Mouse (Mus musculus) spleen, postnatal 10 days (tissue): ENCODE measurements at regions not wholly inside any gene's neighbourhood (a gene's known extent, or its start where the extent isn't known, plus 50 kb on each side); places are given as distances from the start of the nearest gene placed in this dataset.

Experiments
- DNase-seq, 2 experiments: peaks; one replicate each; pipeline ENCODE4 v3.0.0; 2021 to 2022; ENCODE audit warnings: low spot score in 2 of 2

- no peak for DNase-seq
Observed at GRCm38 (mm10) chr12:39840179-39840578, 197.6 kb downstream of the Arl4a start.

- no peak for DNase-seq
Observed at GRCm38 (mm10) chr12:39831079-39831478, 206.7 kb downstream of the Arl4a start.

- no peak for DNase-seq
Observed at GRCm38 (mm10) chr12:39830530-39830929, 207.3 kb downstream of the Arl4a start.

- no peak for DNase-seq
Observed at GRCm38 (mm10) chr12:39822671-39823070, 215.2 kb downstream of the Arl4a start.

GRCm38 (mm10) chr12:39801536-39801935, 236.3 kb downstream of the Arl4a start:
- no peak for DNase-seq

GRCm38 (mm10) chr12:39797843-39798242, 240.0 kb downstream of the Arl4a start:
- DNase-seq, result no peak

- DNase-seq, result no peak
Observed at GRCm38 (mm10) chr12:39796939-39797338, 240.9 kb downstream of the Arl4a start.

- no peak for DNase-seq
Observed at GRCm38 (mm10) chr12:39785026-39785425, 252.8 kb downstream of the Arl4a start.

GRCm38 (mm10) chr12:39784532-39784931, 253.3 kb downstream of the Arl4a start:
- DNase-seq, result no peak

GRCm38 (mm10) chr12:39776173-39776572, 261.7 kb downstream of the Arl4a start:
- no peak for DNase-seq

- no peak for DNase-seq
Observed at GRCm38 (mm10) chr12:39766988-39767387, 270.8 kb downstream of the Arl4a start.

GRCm38 (mm10) chr12:39763529-39763928, 274.3 kb downstream of the Arl4a start:
- DNase-seq, result no peak

GRCm38 (mm10) chr12:39761946-39762345, 275.9 kb downstream of the Arl4a start:
- DNase-seq, result no peak

- no peak for DNase-seq
Observed at GRCm38 (mm10) chr12:39761326-39761725, 276.5 kb downstream of the Arl4a start.

GRCm38 (mm10) chr12:39757975-39758374, 279.9 kb downstream of the Arl4a start:
- no peak for DNase-seq

GRCm38 (mm10) chr12:39751850-39752249, 286.0 kb downstream of the Arl4a start:
- no peak for DNase-seq

- no peak for DNase-seq
Observed at GRCm38 (mm10) chr12:39742156-39743063, 295.4 kb downstream of the Arl4a start.

- DNase-seq, result no peak
Observed at GRCm38 (mm10) chr12:39741051-39741847, 296.6 kb downstream of the Arl4a start.

GRCm38 (mm10) chr12:39736966-39737365, 300.9 kb downstream of the Arl4a start:
- DNase-seq, result no peak

GRCm38 (mm10) chr12:39736097-39736920, 301.5 kb downstream of the Arl4a start:
- DNase-seq, result no peak

GRCm38 (mm10) chr12:39734176-39734575, 303.6 kb downstream of the Arl4a start:
- DNase-seq, result no peak

- DNase-seq, result no peak
Observed at GRCm38 (mm10) chr12:39731177-39731576, 306.6 kb downstream of the Arl4a start.
